Mouse (Mus musculus): ENCODE measurements around the gene Gsap. TPM values are rescaled to one million over a fixed set of nuclear protein-coding genes. Genes with fewer than 3 reads are reported as not detected.
A peak's percentile ranks its signal among the peaks of the same experiment; 100 is the strongest.

The Gsap gene
- total and polyA plus RNA-seq, 2 experiments, result 13.3 to 45.5 TPM

DNA sequence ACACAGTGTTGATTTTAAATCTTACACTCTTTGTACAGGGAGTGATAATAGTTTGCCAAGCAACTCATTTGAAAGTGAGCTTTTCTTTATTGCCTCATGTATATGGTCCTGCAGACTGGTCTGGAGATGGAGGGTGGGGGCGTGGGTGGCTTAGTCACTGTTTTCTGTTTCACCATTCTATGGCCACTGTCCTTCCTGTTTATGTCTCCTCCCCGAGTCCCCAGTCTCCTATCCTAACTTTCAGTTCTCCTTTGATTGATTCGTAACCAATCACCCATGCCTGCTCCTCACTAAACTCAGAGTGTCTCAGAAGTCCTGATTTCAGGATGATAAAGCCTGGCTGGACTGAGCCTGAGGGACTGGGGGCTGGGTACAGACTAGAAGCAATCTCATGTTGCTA is 2.4 kb downstream of the Gsap start:
- H3K4me1 ChIP-seq (ENCODE audit: control insufficient read depth, insufficient read depth, low read length), result peaks cover 28% of the 10 kb centered on the region
- peak overlapping the region; percentile 76 for H3K27ac ChIP-seq (replicated peaks; ENCODE audit: insufficient read depth, low read depth, low read length)
- TF ChIP-seq CTCF (IDR thresholded peaks at IDR 0.05; ENCODE audit: low read depth, low read length), result no peak
- no peak overlapping the region for H3K9ac ChIP-seq (ENCODE audit: low read depth, low read length)
- WGBS, result 13% methylated on average over 3 of the region's 3 CpGs
- H3K4me3 ChIP-seq (ENCODE audit: insufficient read depth, low read depth, low read length), result no peak overlapping the region
- H3K36me3 ChIP-seq (ENCODE audit: control insufficient read depth, insufficient read depth, low read length), result peaks cover 7% of the 10 kb centered on the region
- no peaks in the 10 kb centered on the region for H3K27me3 ChIP-seq (ENCODE audit: control insufficient read depth, insufficient read depth, low read length)
- peaks cover 19% of the 10 kb centered on the region for H3K79me2 ChIP-seq (ENCODE audit: control insufficient read depth, insufficient read depth, low read length)
- DNase-seq (ENCODE audit: extremely low read depth, low read depth, low spot score), result peak; percentile 54

DNA sequence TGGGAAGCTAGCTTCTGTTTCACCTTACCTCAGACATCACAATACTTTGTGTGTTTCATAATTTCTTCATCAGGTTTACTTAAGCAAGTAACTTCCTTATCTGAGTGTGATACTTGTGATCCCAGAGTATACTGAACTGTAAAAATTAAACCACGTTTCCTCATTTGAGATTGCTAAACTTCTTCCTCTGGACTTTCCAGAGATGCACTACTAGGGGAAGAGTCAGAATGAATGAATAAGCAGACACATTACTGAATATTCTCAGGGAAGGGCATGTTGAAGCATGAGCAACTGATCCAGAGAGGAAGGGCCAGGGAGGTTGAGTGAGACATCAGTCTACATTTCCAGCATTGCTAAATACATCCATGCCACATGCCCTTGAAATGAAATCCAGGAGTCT is 3.0 kb downstream of the Gsap start:
- H3K9ac ChIP-seq (ENCODE audit: low read depth, low read length), result no peak overlapping the region
- H3K79me2 ChIP-seq (ENCODE audit: control insufficient read depth, insufficient read depth, low read length), result peaks cover 22% of the 10 kb centered on the region
- TF ChIP-seq POLR2A (IDR thresholded peaks at IDR 0.05; ENCODE audit: extremely low read depth, insufficient read depth, low read length) (no peak), CTCF (IDR thresholded peaks at IDR 0.05; ENCODE audit: low read depth, low read length) (no peak)
- WGBS, result 7% methylated on average over 1 of the region's 1 CpGs
- peak; percentile 68 for DNase-seq (ENCODE audit: extremely low read depth, low read depth, low spot score)
- no peaks in the 10 kb centered on the region for H3K27me3 ChIP-seq (ENCODE audit: control insufficient read depth, insufficient read depth, low read length)
- no peak overlapping the region for H3K4me3 ChIP-seq (ENCODE audit: insufficient read depth, low read depth, low read length)
- H3K4me1 ChIP-seq (ENCODE audit: control insufficient read depth, insufficient read depth, low read length), result peaks cover 28% of the 10 kb centered on the region
- H3K36me3 ChIP-seq (ENCODE audit: control insufficient read depth, insufficient read depth, low read length), result peaks cover 13% of the 10 kb centered on the region
- no peak overlapping the region for H3K27ac ChIP-seq (replicated peaks; ENCODE audit: insufficient read depth, low read depth, low read length)

DNA sequence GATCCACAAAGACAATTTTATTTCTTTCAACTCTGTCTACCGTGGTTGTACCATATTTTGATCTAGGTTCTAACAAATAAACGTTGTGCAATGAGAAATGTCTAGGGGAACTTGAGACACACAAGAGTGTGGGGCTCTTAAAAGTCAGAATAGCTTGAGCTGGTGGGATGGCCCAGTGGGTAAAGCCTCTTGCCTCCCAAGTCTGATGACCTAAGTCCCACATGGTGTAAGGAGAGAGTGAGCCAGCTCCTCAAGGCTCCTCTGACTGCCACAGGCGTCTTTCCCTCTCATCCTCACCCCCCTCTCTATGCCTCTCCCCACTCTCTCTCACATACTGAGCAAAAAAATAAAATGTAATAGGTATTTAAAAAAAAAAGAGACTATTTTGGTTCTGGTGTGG is 3.4 kb downstream of the Gsap start:
- peaks cover 22% of the 10 kb centered on the region for H3K79me2 ChIP-seq (ENCODE audit: control insufficient read depth, insufficient read depth, low read length)
- H3K36me3 ChIP-seq (ENCODE audit: control insufficient read depth, insufficient read depth, low read length), result peaks cover 13% of the 10 kb centered on the region
- WGBS, result 44% methylated on average over 3 of the region's 3 CpGs
- H3K9ac ChIP-seq (ENCODE audit: low read depth, low read length), result no peak overlapping the region
- no peak overlapping the region for H3K4me3 ChIP-seq (ENCODE audit: insufficient read depth, low read depth, low read length)
- H3K4me1 ChIP-seq (ENCODE audit: control insufficient read depth, insufficient read depth, low read length), result peaks cover 28% of the 10 kb centered on the region
- DNase-seq (ENCODE audit: extremely low read depth, low read depth, low spot score), result no peak
- no peak for TF ChIP-seq CTCF (IDR thresholded peaks at IDR 0.05; ENCODE audit: low read depth, low read length)
- TF ChIP-seq POLR2A (IDR thresholded peaks at IDR 0.05; ENCODE audit: extremely low read depth, insufficient read depth, low read length), result no peak
- H3K27ac ChIP-seq (replicated peaks; ENCODE audit: insufficient read depth, low read depth, low read length), result 0 out of 2 replicates have a peak overlapping the region, but pooled peaks have one; percentile 31
- H3K27me3 ChIP-seq (ENCODE audit: control insufficient read depth, insufficient read depth, low read length), result no peaks in the 10 kb centered on the region

DNA sequence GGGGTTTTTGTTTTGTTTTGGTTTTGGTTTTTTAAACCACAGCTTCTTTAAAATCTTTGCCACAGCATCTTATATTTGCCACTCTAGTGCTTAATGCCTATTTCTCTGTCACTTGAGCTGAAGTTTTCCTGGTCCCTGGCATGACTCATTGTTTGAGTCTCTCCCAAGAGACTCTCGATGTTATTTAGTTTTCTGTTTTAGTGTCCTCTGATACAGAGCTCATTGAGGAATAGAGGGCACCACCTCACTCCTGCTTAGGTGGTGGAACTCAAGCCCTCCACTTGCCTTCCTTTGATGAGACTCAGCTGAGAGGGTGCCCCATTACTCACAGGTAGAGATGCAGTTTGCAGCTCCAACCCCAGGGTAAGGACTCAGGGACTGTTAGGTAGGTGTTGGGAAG is 17.4 kb downstream of the Gsap start:
- 63% methylated on average over 1 of the region's 1 CpGs for WGBS
- Histone ChIP-seq H3K9ac (ENCODE audit: low read depth, low read length) (no peak overlapping the region), H3K27me3 (ENCODE audit: control insufficient read depth, insufficient read depth, low read length) (no peaks in the 10 kb centered on the region), H3K4me3 (ENCODE audit: insufficient read depth, low read depth, low read length) (no peak overlapping the region), H3K79me2 (ENCODE audit: control insufficient read depth, insufficient read depth, low read length) (peaks cover 4% of the 10 kb centered on the region; the same call in 1 of the 2 replicates), H3K4me1 (ENCODE audit: control insufficient read depth, insufficient read depth, low read length) (no peaks in the 10 kb centered on the region), H3K36me3 (ENCODE audit: control insufficient read depth, insufficient read depth, low read length) (peaks cover 28% of the 10 kb centered on the region), H3K27ac (replicated peaks; ENCODE audit: insufficient read depth, low read depth, low read length) (no peak overlapping the region)
- DNase-seq (ENCODE audit: extremely low read depth, low read depth, low spot score), result no peak
- TF ChIP-seq CTCF (IDR thresholded peaks at IDR 0.05; ENCODE audit: low read depth, low read length), result no peak
- TF ChIP-seq POLR2A (IDR thresholded peaks at IDR 0.05; ENCODE audit: extremely low read depth, insufficient read depth, low read length), result no peak

DNA sequence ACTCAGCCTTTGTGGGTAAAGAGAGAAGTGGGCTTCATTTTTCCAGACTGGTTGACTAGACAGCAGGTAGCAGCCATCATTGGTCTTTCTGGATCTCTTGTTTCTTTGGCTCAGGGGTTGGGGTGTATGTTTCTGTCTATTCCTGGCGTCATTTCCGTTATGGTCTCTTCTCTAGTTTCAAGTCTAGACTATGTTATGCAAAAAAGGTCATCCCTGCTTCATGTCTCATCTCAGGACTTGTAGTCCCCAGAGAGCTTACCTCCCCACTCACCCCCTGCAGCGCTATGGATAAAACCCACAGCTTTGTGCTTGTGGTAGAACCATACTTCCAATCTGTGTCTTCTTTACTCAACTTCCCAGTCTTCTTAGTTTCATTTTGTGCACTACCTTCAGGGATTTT is 18.1 kb downstream of the Gsap start:
- Histone ChIP-seq H3K27me3 (ENCODE audit: control insufficient read depth, insufficient read depth, low read length) (no peaks in the 10 kb centered on the region), H3K9ac (ENCODE audit: low read depth, low read length) (no peak overlapping the region), H3K27ac (replicated peaks; ENCODE audit: insufficient read depth, low read depth, low read length) (no peak overlapping the region), H3K4me1 (ENCODE audit: control insufficient read depth, insufficient read depth, low read length) (no peaks in the 10 kb centered on the region), H3K79me2 (ENCODE audit: control insufficient read depth, insufficient read depth, low read length) (peaks cover 4% of the 10 kb centered on the region; the same call in 1 of the 2 replicates), H3K36me3 (ENCODE audit: control insufficient read depth, insufficient read depth, low read length) (peaks cover 28% of the 10 kb centered on the region), H3K4me3 (ENCODE audit: insufficient read depth, low read depth, low read length) (no peak overlapping the region)
- no peak for DNase-seq (ENCODE audit: extremely low read depth, low read depth, low spot score)
- TF ChIP-seq POLR2A (IDR thresholded peaks at IDR 0.05; ENCODE audit: extremely low read depth, insufficient read depth, low read length) (no peak), CTCF (IDR thresholded peaks at IDR 0.05; ENCODE audit: low read depth, low read length) (no peak)
- 97% methylated on average over 3 of the region's 3 CpGs for WGBS

DNA sequence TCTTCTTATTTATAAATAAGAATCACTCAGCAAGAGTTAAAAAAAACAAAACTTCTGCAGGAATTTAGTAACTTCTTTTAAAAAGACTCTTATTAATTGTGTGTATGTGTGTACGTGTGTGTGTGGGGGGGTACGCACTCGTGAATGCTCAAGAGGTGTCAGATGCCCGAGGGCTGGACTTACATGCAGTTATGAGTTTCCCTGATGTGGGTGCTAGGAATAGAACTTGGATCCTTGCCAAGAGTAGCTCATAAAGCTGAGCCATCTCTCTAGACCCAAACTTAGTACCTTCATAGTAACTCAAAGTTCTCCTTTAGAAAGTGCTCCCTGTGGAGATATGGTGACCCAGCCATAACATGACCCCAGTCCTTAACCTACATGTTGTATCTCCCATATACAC is 20.0 kb downstream of the Gsap start:
- H3K4me3 ChIP-seq (ENCODE audit: insufficient read depth, low read depth, low read length), result no peak overlapping the region
- WGBS, result 86% methylated on average over 4 of the region's 4 CpGs
- no peaks in the 10 kb centered on the region for H3K4me1 ChIP-seq (ENCODE audit: control insufficient read depth, insufficient read depth, low read length)
- H3K27me3 ChIP-seq (ENCODE audit: control insufficient read depth, insufficient read depth, low read length), result no peaks in the 10 kb centered on the region
- no peak overlapping the region for H3K9ac ChIP-seq (ENCODE audit: low read depth, low read length)
- DNase-seq (ENCODE audit: extremely low read depth, low read depth, low spot score), result no peak
- TF ChIP-seq CTCF (IDR thresholded peaks at IDR 0.05; ENCODE audit: low read depth, low read length), result no peak
- TF ChIP-seq POLR2A (IDR thresholded peaks at IDR 0.05; ENCODE audit: extremely low read depth, insufficient read depth, low read length), result no peak
- H3K79me2 ChIP-seq (ENCODE audit: control insufficient read depth, insufficient read depth, low read length), result peaks cover 4% of the 10 kb centered on the region
- H3K36me3 ChIP-seq (ENCODE audit: control insufficient read depth, insufficient read depth, low read length), result peaks cover 28% of the 10 kb centered on the region
- no peak overlapping the region for H3K27ac ChIP-seq (replicated peaks; ENCODE audit: insufficient read depth, low read depth, low read length)

All from liver, adult 2 months (tissue).